Mouse (Mus musculus): ENCODE results near the gene Zfp169. TPM values are rescaled to one million over a fixed set of nuclear protein-coding genes. Genes with fewer than 3 reads are reported as not detected.

The Zfp169 gene
- total and polyA plus RNA-seq, 3 experiments: 3.6 to 6.5 TPM; not detected in 1

- H3K9me3 ChIP-seq (replicated peaks; ENCODE audit: insufficient read depth, low read length): no peaks in the 10 kb centered on the region
- no peak for TF ChIP-seq MAZ (IDR thresholded peaks at IDR 0.05; ENCODE audit: low read depth, low read length)
- TF ChIP-seq MXI1 (IDR thresholded peaks at IDR 0.05; ENCODE audit: low read depth, low read length): no peak
- TF ChIP-seq MYC (IDR thresholded peaks at IDR 0.05; ENCODE audit: low read depth, low read length): no peak
- TF ChIP-seq MYB (IDR thresholded peaks at IDR 0.05; ENCODE audit: low read depth, low read length): no peak
- TF ChIP-seq E2F4 (IDR thresholded peaks at IDR 0.05; ENCODE audit: borderline replicate concordance, low read depth, low read length): no peak
- TF ChIP-seq MEF2A (IDR thresholded peaks at IDR 0.05; ENCODE audit: extremely low read depth, insufficient replicate concordance, low read depth, low read length, poor library complexity, severe bottlenecking): no peak
- no peak for TF ChIP-seq RCOR1 (IDR thresholded peaks at IDR 0.05; ENCODE audit: low read depth, low read length)
- no peak for TF ChIP-seq ZMIZ1 (IDR thresholded peaks at IDR 0.05; ENCODE audit: low read depth, low read length)
These were observed 20.1 kb downstream of the Zfp169 start for GRCm38 (mm10) chr13:48493183-48493582.

GRCm38 (mm10) chr13:48490396-48491182 is 22.7 kb downstream of the Zfp169 start:
- H3K9ac ChIP-seq (ENCODE audit: control insufficient read depth, low read depth, low read length, poor library complexity, severe bottlenecking): no peak overlapping the region
- H3K27ac ChIP-seq (ENCODE audit: control insufficient read depth, low read depth, low read length): no peak overlapping the region
- H3K36me3 ChIP-seq (ENCODE audit: control insufficient read depth in 1 of 2, insufficient read depth in 2 of 2, low read length in 2 of 2): peaks cover 0 to 3% of the 10 kb centered on the region in 2 experiments; a peak in 2 of 4 replicates
- H3K79me2 ChIP-seq (ENCODE audit: control insufficient read depth, insufficient read depth, low read length, poor library complexity): no peaks in the 10 kb centered on the region
- H3K4me3 ChIP-seq (ENCODE audit: control insufficient read depth in 1 of 2, insufficient read depth in 1 of 2, low read depth in 2 of 2, low read length in 2 of 2): no peak overlapping the region
- H3K4me1 ChIP-seq (ENCODE audit: control insufficient read depth in 1 of 2, insufficient read depth in 2 of 2, low read length in 2 of 2): no peaks in the 10 kb centered on the region
- H3K27me3 ChIP-seq (ENCODE audit: control insufficient read depth in 1 of 2, insufficient read depth in 2 of 2, low read length in 2 of 2): no peaks in the 10 kb centered on the region
- TF ChIP-seq ZNF384 (IDR thresholded peaks at IDR 0.05; ENCODE audit: low read depth, low read length): no peak
- TF ChIP-seq MAZ (IDR thresholded peaks at IDR 0.05; ENCODE audit: low read depth, low read length): no peak
- TF ChIP-seq MYB (IDR thresholded peaks at IDR 0.05; ENCODE audit: low read depth, low read length): no peak
- no peak for TF ChIP-seq CTCF (IDR thresholded peaks at IDR 0.05 in 2 of 3, conservative IDR thresholded peaks at IDR 0.05 in 1 of 3; ENCODE audit: control insufficient read depth in 1 of 3, insufficient read depth in 1 of 3, low read depth in 2 of 3, low read length in 3 of 3, poor library complexity in 1 of 3, severe bottlenecking in 1 of 3)
- no peak for TF ChIP-seq EP300 (IDR thresholded peaks at IDR 0.05; ENCODE audit: low read depth in 1 of 2, low read length in 2 of 2)
- no peak for TF ChIP-seq JUND (IDR thresholded peaks at IDR 0.05; ENCODE audit: low read depth, low read length)
- TF ChIP-seq USF1 (IDR thresholded peaks at IDR 0.05; ENCODE audit: low read depth, low read length): no peak
- no peaks in the 10 kb centered on the region for H3K9me3 ChIP-seq (replicated peaks; ENCODE audit: insufficient read depth, low read length)
- no peak for DNase-seq (ENCODE audit: low read depth, low spot score)

More at GRCm38 (mm10) chr13:48493183-48493582, 20.1 kb downstream of the Zfp169 start:
- H3K27me3 ChIP-seq (ENCODE audit: control insufficient read depth in 1 of 2, insufficient read depth in 2 of 2, low read length in 2 of 2): no peaks in the 10 kb centered on the region
- no peak overlapping the region for H3K27ac ChIP-seq (ENCODE audit: control insufficient read depth, low read depth, low read length)
- no peaks in the 10 kb centered on the region for H3K79me2 ChIP-seq (ENCODE audit: control insufficient read depth, insufficient read depth, low read length, poor library complexity)
- H3K4me1 ChIP-seq (ENCODE audit: control insufficient read depth in 1 of 2, insufficient read depth in 2 of 2, low read length in 2 of 2): no peaks in the 10 kb centered on the region
- H3K4me3 ChIP-seq (ENCODE audit: control insufficient read depth in 1 of 2, insufficient read depth in 1 of 2, low read depth in 2 of 2, low read length in 2 of 2): no peak overlapping the region
- no peak for DNase-seq (ENCODE audit: low read depth, low spot score)
- H3K36me3 ChIP-seq (ENCODE audit: control insufficient read depth in 1 of 2, insufficient read depth in 2 of 2, low read length in 2 of 2): peaks cover 0 to 12% of the 10 kb centered on the region in 2 experiments; a peak in 2 of 4 replicates
- no peak overlapping the region for H3K9ac ChIP-seq (ENCODE audit: control insufficient read depth, low read depth, low read length, poor library complexity, severe bottlenecking)
